Mouse (Mus musculus) spleen, embryonic (tissue): Measurements from ENCODE around the gene Hhex.

ENCODE experiments used
- CTCF ChIA-PET: fragments of 350-600 bp; sonication (Branson Sonifier 250); formaldehyde crosslinking; loops from one replicate; lab custom pipeline; 2022; lab: Charles Lee

Gene Hhex

GRCm38 (mm10) chr19:37434263-37434951 lies at the start of gene Hhex:
Gene Hhex (plus strand): TSS chr19:37434810.
- CTCF ChIA-PET: interaction anchor here (0.5 to 1.2 kb wide), 2 partner anchors 12 to 60 kb away, joined by 4 to 7 read pairs; no protein-coding TSS in a partner anchor

GRCm38 (mm10) chr19:37386126-37386525 lies 48.5 kb upstream of the Hhex start:
- CTCF ChIA-PET: no interaction called here

- CTCF ChIA-PET: interaction anchor here (0.6 kb wide), 1 partner anchor 10 kb away, joined by 3 read pairs; no protein-coding TSS in a partner anchor
These were observed 42.7 kb upstream of the Hhex start for GRCm38 (mm10) chr19:37391869-37392268.

GRCm38 (mm10) chr19:37396279-37396678 lies 38.3 kb upstream of the Hhex start:
- CTCF ChIA-PET: no interaction called here

- CTCF ChIA-PET: interaction anchor here (0.7 to 1.1 kb wide), 2 partner anchors 9 to 15 kb away, joined by 3 read pairs; no protein-coding TSS in a partner anchor
These were observed 33.7 kb upstream of the Hhex start for GRCm38 (mm10) chr19:37400936-37401335.

- CTCF ChIA-PET: interaction anchor here (0.6 to 1.4 kb wide), 6 partner anchors 13 to 491 kb away, joined by 3 to 8 read pairs (median 5); no protein-coding TSS in a partner anchor
These were observed 16.3 kb upstream of the Hhex start for GRCm38 (mm10) chr19:37418294-37418693.

- CTCF ChIA-PET: interaction anchor here (0.6 to 1.4 kb wide), 4 partner anchors 80 to 166 kb away, joined by 4 to 13 read pairs (median 4); no protein-coding TSS in a partner anchor
These were observed 15.0 kb upstream of the Hhex start for GRCm38 (mm10) chr19:37419613-37420012.

- CTCF ChIA-PET: interaction anchor here (0.7 kb wide), 1 partner anchor 134 kb away, joined by 3 read pairs; no protein-coding TSS in a partner anchor
These were observed 6.0 kb upstream of the Hhex start for GRCm38 (mm10) chr19:37428589-37428988.

- CTCF ChIA-PET: interaction anchor here (0.5 to 1.4 kb wide), 5 partner anchors 13 to 132 kb away, joined by 3 to 4 read pairs (median 3); no protein-coding TSS in a partner anchor
These were observed 3.4 kb upstream of the Hhex start for GRCm38 (mm10) chr19:37431139-37431756.

GRCm38 (mm10) chr19:37432868-37433570 lies 1.6 kb upstream of the Hhex start:
- CTCF ChIA-PET: interaction anchor here (0.8 to 1.5 kb wide), 2 partner anchors 81 to 1252 kb away, joined by 3 to 6 read pairs; no protein-coding TSS in a partner anchor

GRCm38 (mm10) chr19:37433895-37434262 lies 731 bp upstream of the Hhex start:
- CTCF ChIA-PET: interaction anchor here (0.5 kb wide), 1 partner anchor 12 kb away, joined by 7 read pairs; no protein-coding TSS in a partner anchor

GRCm38 (mm10) chr19:37435041-37435852 lies 637 bp downstream of the Hhex start:
- CTCF ChIA-PET: interaction anchor here (0.7 to 1.2 kb wide), 3 partner anchors 18 to 59 kb away, joined by 4 to 5 read pairs (median 4); no protein-coding TSS in a partner anchor

- CTCF ChIA-PET: interaction anchor here (0.7 to 0.8 kb wide), 3 partner anchors 18 to 506 kb away, joined by 4 to 5 read pairs (median 4); no protein-coding TSS in a partner anchor
These were observed 1.2 kb downstream of the Hhex start for GRCm38 (mm10) chr19:37435853-37436174.

- CTCF ChIA-PET: interaction anchor here (0.6 to 0.7 kb wide), 4 partner anchors 53 to 507 kb away, joined by 3 to 8 read pairs (median 6); no protein-coding TSS in a partner anchor
These were observed 2.1 kb downstream of the Hhex start for GRCm38 (mm10) chr19:37436514-37437288.

GRCm38 (mm10) chr19:37437289-37437606 lies 2.6 kb downstream of the Hhex start:
- CTCF ChIA-PET: interaction anchor here (0.5 to 0.6 kb wide), 3 partner anchors 53 to 88 kb away, joined by 3 to 8 read pairs (median 3); no protein-coding TSS in a partner anchor

- CTCF ChIA-PET: no interaction called here
These were observed 5.6 kb downstream of the Hhex start for GRCm38 (mm10) chr19:37440181-37440580.

- CTCF ChIA-PET: interaction anchor here (0.6 kb wide), 1 partner anchor 61 kb away, joined by 10 read pairs; no protein-coding TSS in a partner anchor
These were observed 6.3 kb downstream of the Hhex start for GRCm38 (mm10) chr19:37440708-37441475.

- CTCF ChIA-PET: interaction anchor here (0.5 kb wide), 1 partner anchor 111 kb away, joined by 7 read pairs; no protein-coding TSS in a partner anchor
These were observed 8.1 kb downstream of the Hhex start for GRCm38 (mm10) chr19:37442524-37443286.
